Mouse (Mus musculus) erythroblast, embryonic 14.5 days (primary cell): Measurements from ENCODE around the gene Sh3pxd2a.

Experiments used
- GATA1 ChIP-seq: IDR thresholded peaks from 2 replicates; pipeline ENCODE4 v1.6.1; 2012; ENCODE audit warnings: low read length, inconsistent platforms, mixed read lengths
- TAL1 ChIP-seq: IDR thresholded peaks from 3 replicates; pipeline ENCODE4 v1.6.1; 2012; ENCODE audit warnings: low read length, inconsistent platforms, mixed read lengths

DNA sequence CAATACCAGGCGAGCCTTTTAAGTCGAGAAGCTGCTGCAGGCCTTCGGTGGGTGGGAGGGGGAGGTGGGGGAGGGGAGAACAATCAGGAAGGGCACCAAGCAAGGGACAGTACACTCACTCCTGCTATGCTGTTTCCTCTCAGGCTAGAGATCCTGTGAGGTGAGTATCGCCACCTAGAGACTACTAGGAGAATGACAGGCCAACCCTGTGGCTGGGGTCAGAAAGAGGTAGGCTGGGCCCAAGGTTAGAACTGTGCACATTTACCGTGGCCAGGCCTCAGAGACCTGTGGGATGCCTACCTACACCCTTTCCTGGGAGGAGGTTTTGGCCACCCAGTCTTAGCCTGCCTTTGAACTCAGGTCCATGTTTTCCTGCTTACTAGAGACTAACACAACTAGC, 204.6 kb downstream of the Sh3pxd2a start:
- no peak for TF ChIP-seq GATA1
- no peak for TF ChIP-seq TAL1
